Mouse (Mus musculus) MEL (cell line): Measurements from ENCODE around the gene Nsun6. TPM values are rescaled to one million over a fixed set of nuclear protein-coding genes. Genes with fewer than 3 reads are reported as not detected.

Source experiments
- DNase-seq: peaks from one replicate; pipeline ENCODE4 v3.0.0; 2011; ENCODE audit warnings: low read depth, low spot score
- H3K27ac ChIP-seq: 2 replicates; pipeline ENCODE4 v1.5.1; 2012; ENCODE audit warnings: low read depth, mild to moderate bottlenecking, control low read depth, low read length, moderate library complexity; ENCODE audit not compliant: control insufficient read depth
- H3K27me3 ChIP-seq, 2 experiments: fragments of 150-350 bp in 1 of 2; sonication (generic) in 1 of 2; 2 replicates each; pipeline ENCODE4 v1.6.1; 2012; ENCODE audit warnings: low read length in 2 of 2, mild to moderate bottlenecking in 2 of 2, improper control_type of control experiment in 1 of 2, moderate library complexity in 1 of 2; ENCODE audit not compliant: insufficient read depth in 2 of 2, control insufficient read depth in 1 of 2
- H3K36me3 ChIP-seq, 2 experiments: 2 replicates each; pipeline ENCODE4 v1.6.1; 2012 to 2014; ENCODE audit warnings: low read length in 2 of 2, improper control_type of control experiment in 1 of 2, inconsistent platforms in 1 of 2, mild to moderate bottlenecking in 1 of 2; ENCODE audit not compliant: insufficient read depth in 2 of 2, control insufficient read depth in 1 of 2
- H3K4me1 ChIP-seq, 2 experiments: fragments of 150-350 bp in 1 of 2; sonication (generic) in 1 of 2; 2 replicates each; pipeline ENCODE4 v1.6.1; 2012; ENCODE audit warnings: low read length in 2 of 2, improper control_type of control experiment in 1 of 2, mild to moderate bottlenecking in 1 of 2; ENCODE audit not compliant: insufficient read depth in 2 of 2, control insufficient read depth in 1 of 2
- H3K4me3 ChIP-seq, 2 experiments: fragments of 150-350 bp in 1 of 2; sonication (generic) in 1 of 2; 2 replicates each; pipeline ENCODE4 v1.5.1; 2012; ENCODE audit warnings: low read depth in 2 of 2, low read length in 2 of 2, mild to moderate bottlenecking in 2 of 2, moderate library complexity in 2 of 2, control low read depth in 1 of 2, improper control_type of control experiment in 1 of 2; ENCODE audit not compliant: control insufficient read depth in 1 of 2, insufficient read depth in 1 of 2
- H3K79me2 ChIP-seq: 2 replicates; pipeline ENCODE4 v1.6.1; 2012; ENCODE audit warnings: mild to moderate bottlenecking, low read length, moderate library complexity; ENCODE audit not compliant: control insufficient read depth, poor library complexity, insufficient read depth
- H3K9ac ChIP-seq: 2 replicates; pipeline ENCODE4 v1.6.1; 2012; ENCODE audit warnings: low read depth, mild to moderate bottlenecking, control low read depth, low read length, moderate library complexity; ENCODE audit not compliant: control insufficient read depth, poor library complexity, severe bottlenecking
- H3K9me3 ChIP-seq: fragments of 150-350 bp; sonication (generic); replicated peaks from 2 replicates; pipeline ENCODE4 v1.6.1; 2012; ENCODE audit warnings: mild to moderate bottlenecking, low read length, improper control_type of control experiment, moderate library complexity; ENCODE audit not compliant: insufficient read depth
- BHLHE40 ChIP-seq: IDR thresholded peaks from 2 replicates; pipeline ENCODE4 v1.6.1; 2012; ENCODE audit warnings: low read depth, mild to moderate bottlenecking, inconsistent platforms, low read length, improper control_type of control experiment, borderline replicate concordance
- CHD1 ChIP-seq: IDR thresholded peaks from 2 replicates; pipeline ENCODE4 v1.6.1; 2012; ENCODE audit warnings: low read depth, mild to moderate bottlenecking, inconsistent platforms, low read length, improper control_type of control experiment
- CHD2 ChIP-seq: IDR thresholded peaks from 2 replicates; pipeline ENCODE4 v1.6.1; 2011; ENCODE audit warnings: low read length, improper control_type of control experiment
- ETS1 ChIP-seq: IDR thresholded peaks from 2 replicates; pipeline ENCODE4 v1.6.1; 2012; ENCODE audit warnings: low read depth, mild to moderate bottlenecking, inconsistent platforms, low read length, improper control_type of control experiment, moderate library complexity
- GABPA ChIP-seq: IDR thresholded peaks from 2 replicates; pipeline ENCODE4 v1.6.1; 2012; ENCODE audit warnings: low read depth, mild to moderate bottlenecking, inconsistent platforms, low read length, improper control_type of control experiment, moderate library complexity
- GATA1 ChIP-seq: IDR thresholded peaks from 2 replicates; pipeline ENCODE4 v1.6.1; 2011; ENCODE audit warnings: low read depth, low read length, improper control_type of control experiment
- JUND ChIP-seq: IDR thresholded peaks from 2 replicates; pipeline ENCODE4 v1.6.1; 2011; ENCODE audit warnings: low read depth, mild to moderate bottlenecking, improper control_type of control experiment, low read length
- MAX ChIP-seq: IDR thresholded peaks from 2 replicates; pipeline ENCODE4 v1.6.1; 2011; ENCODE audit warnings: low read length, improper control_type of control experiment
- MYB ChIP-seq: IDR thresholded peaks from 2 replicates; pipeline ENCODE4 v1.6.1; 2011; ENCODE audit warnings: mild to moderate bottlenecking, low read depth, low read length, improper control_type of control experiment
- NELFE ChIP-seq: IDR thresholded peaks from 2 replicates; pipeline ENCODE4 v1.6.1; 2011; ENCODE audit warnings: low read depth, low read length, improper control_type of control experiment
- NRF1 ChIP-seq: IDR thresholded peaks from 2 replicates; pipeline ENCODE4 v1.6.1; 2014; ENCODE audit warnings: low read depth, mild to moderate bottlenecking, inconsistent platforms, low read length, improper control_type of control experiment, moderate library complexity; ENCODE audit not compliant: poor library complexity, insufficient read depth, severe bottlenecking
- POLR2A ChIP-seq, 2 experiments: IDR thresholded peaks; 2 replicates each; pipeline ENCODE4 v1.6.1; 2011 to 2012; ENCODE audit warnings: low read length in 2 of 2, mild to moderate bottlenecking in 2 of 2, control low read depth in 1 of 2, improper control_type of control experiment in 1 of 2, low read depth in 1 of 2, moderate library complexity in 1 of 2; ENCODE audit not compliant: control insufficient read depth in 1 of 2, insufficient read depth in 1 of 2, poor library complexity in 1 of 2
- POLR2AphosphoS2 ChIP-seq: IDR thresholded peaks from 2 replicates; pipeline ENCODE4 v1.6.1; 2011; ENCODE audit warnings: low read length, improper control_type of control experiment
- POLR2AphosphoS5 ChIP-seq: IDR thresholded peaks from 2 replicates; pipeline ENCODE4 v1.6.1; 2012; ENCODE audit warnings: low read depth, borderline replicate concordance, mild to moderate bottlenecking, inconsistent platforms, low read length, moderate library complexity, mixed read lengths
- RCOR1 ChIP-seq: IDR thresholded peaks from 2 replicates; pipeline ENCODE4 v1.6.1; 2012; ENCODE audit warnings: low read depth, mild to moderate bottlenecking, inconsistent platforms, low read length, improper control_type of control experiment
- SIN3A ChIP-seq: IDR thresholded peaks from 2 replicates; pipeline ENCODE4 v1.6.1; 2012; ENCODE audit warnings: low read length, improper control_type of control experiment, inconsistent platforms
- TAL1 ChIP-seq: IDR thresholded peaks from 2 replicates; pipeline ENCODE4 v1.6.1; 2012; ENCODE audit warnings: mild to moderate bottlenecking, inconsistent platforms, low read length, moderate library complexity, mixed read lengths
- UBTF ChIP-seq: IDR thresholded peaks from 2 replicates; pipeline ENCODE4 v1.6.1; 2012; ENCODE audit warnings: low read depth, mild to moderate bottlenecking, inconsistent platforms, low read length, improper control_type of control experiment, moderate library complexity, borderline replicate concordance; ENCODE audit not compliant: insufficient read depth
- USF2 ChIP-seq, 2 experiments: IDR thresholded peaks; 2 replicates each; pipeline ENCODE4 v1.6.1; 2011 to 2012; ENCODE audit warnings: improper control_type of control experiment in 2 of 2, low read length in 2 of 2, borderline replicate concordance in 1 of 2, inconsistent platforms in 1 of 2, low read depth in 1 of 2, mild to moderate bottlenecking in 1 of 2; ENCODE audit not compliant: insufficient read depth in 1 of 2
- ZC3H11A ChIP-seq: IDR thresholded peaks from 2 replicates; pipeline ENCODE4 v1.6.1; 2012; ENCODE audit warnings: low read depth, mild to moderate bottlenecking, inconsistent platforms, low read length, improper control_type of control experiment
- ZKSCAN1 ChIP-seq: IDR thresholded peaks from 2 replicates; pipeline ENCODE4 v1.6.1; 2012; ENCODE audit warnings: low read depth, mild to moderate bottlenecking, inconsistent platforms, low read length, improper control_type of control experiment, moderate library complexity
- ZNF384 ChIP-seq: IDR thresholded peaks from 2 replicates; pipeline ENCODE4 v1.6.1; 2012; ENCODE audit warnings: low read depth, mild to moderate bottlenecking, inconsistent platforms, low read length, improper control_type of control experiment
- polyA plus RNA-seq, 2 experiments: library from polyadenylated mRNA; stranded (reverse) in 1 of 2; unstranded in 1 of 2; fragments of >175 nt in 1 of 2; fragments of >200 nt in 1 of 2; gene quantifications; 2 replicates each; pipeline versions ENCODE4 v1.2.1 to v1.2.4; 2012; ENCODE audit warnings: low replicate concordance in 2 of 2, low read depth in 1 of 2; ENCODE audit not compliant: insufficient read length in 2 of 2, insufficient read depth in 1 of 2, missing spikeins in 1 of 2
- total RNA-seq: library from RNA; depleted of rRNA; stranded (reverse); fragments of 300-350 nt; gene quantifications from 2 replicates; pipeline ENCODE4 v1.2.3, GENCODE M21; 2012

Nsun6 gene
- total and polyA plus RNA-seq, 3 experiments, result 5.4 to 6.3 TPM; not detected in 1

DNA sequence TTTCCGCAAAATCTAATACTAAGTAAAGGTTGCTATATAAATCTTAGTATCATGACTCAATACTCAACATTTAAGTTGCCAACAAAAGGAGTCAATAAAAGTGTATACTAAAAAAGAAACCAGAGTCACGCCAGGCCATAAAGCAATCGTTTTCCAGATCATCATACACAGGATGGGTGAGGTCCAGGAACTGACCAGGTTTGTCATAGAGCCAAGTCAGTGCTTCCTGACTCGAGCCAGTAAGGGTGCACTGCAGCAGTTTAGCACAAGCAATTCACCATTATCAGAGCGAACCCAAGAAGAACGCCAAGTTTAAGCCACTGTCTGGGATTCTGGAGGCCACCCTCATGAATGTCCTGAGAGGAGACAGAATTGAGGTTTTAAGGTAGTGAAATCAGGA, 16.2 kb downstream of the Nsun6 start:
- no peak overlapping the region for H3K9ac ChIP-seq
- H3K79me2 ChIP-seq, result no peaks in the 10 kb centered on the region
- DNase-seq, result no peak
- no peaks in the 10 kb centered on the region for H3K4me1 ChIP-seq
- no peak overlapping the region for H3K4me3 ChIP-seq
- no peaks in the 10 kb centered on the region for H3K36me3 ChIP-seq
- H3K27ac ChIP-seq, result no peak overlapping the region
- TF ChIP-seq SIN3A, result no peak
- no peak for TF ChIP-seq POLR2AphosphoS2
- no peak for TF ChIP-seq POLR2A (IDR thresholded peaks at IDR 0.05; ENCODE audit: control insufficient read depth in 1 of 2, insufficient read depth in 1 of 2, low read depth in 1 of 2, low read length in 2 of 2, poor library complexity in 1 of 2)
- no peak for TF ChIP-seq MAX
- TF ChIP-seq NELFE, result no peak
- TF ChIP-seq ETS1, result no peak
- no peak for TF ChIP-seq CHD1
- no peak for TF ChIP-seq GABPA
- no peak for TF ChIP-seq ZC3H11A
- TF ChIP-seq RCOR1, result no peak
- TF ChIP-seq BHLHE40, result no peak
- no peak for TF ChIP-seq JUND
- TF ChIP-seq NRF1, result no peak
- no peak for TF ChIP-seq MYB
- no peaks in the 10 kb centered on the region for H3K27me3 ChIP-seq
- H3K9me3 ChIP-seq, result no peaks in the 10 kb centered on the region

DNA sequence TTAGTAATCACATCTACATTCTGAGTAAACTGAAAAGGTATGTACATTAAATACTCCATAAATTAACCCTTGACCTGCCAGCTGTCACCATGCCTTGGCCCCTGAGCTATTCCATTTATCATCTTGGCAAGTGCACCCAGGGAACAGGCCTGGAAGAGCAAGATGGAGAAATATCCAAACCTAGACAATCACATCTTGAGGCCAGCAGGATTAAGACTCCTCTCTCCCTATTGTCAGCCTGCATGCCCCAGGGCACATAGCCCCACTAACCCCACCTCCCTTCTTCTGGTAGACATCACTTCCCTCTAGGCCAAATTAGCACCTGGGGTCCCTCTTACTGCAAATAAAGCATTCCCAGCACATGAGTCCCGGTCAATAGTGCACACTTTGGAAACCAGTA, 27.1 kb downstream of the Nsun6 start:
- H3K4me1 ChIP-seq, result no peaks in the 10 kb centered on the region
- H3K4me3 ChIP-seq, result no peak overlapping the region
- no peaks in the 10 kb centered on the region for H3K27me3 ChIP-seq
- H3K36me3 ChIP-seq, result no peaks in the 10 kb centered on the region; a peak in 1 of 4 replicates
- TF ChIP-seq UBTF, result no peak
- TF ChIP-seq MYB, result no peak
- no peak for TF ChIP-seq USF2 (IDR thresholded peaks at IDR 0.05; ENCODE audit: borderline replicate concordance in 1 of 2, insufficient read depth in 1 of 2, low read depth in 1 of 2, low read length in 2 of 2)
- no peak for TF ChIP-seq ZKSCAN1
- TF ChIP-seq CHD2, result no peak
- TF ChIP-seq ZNF384, result no peak
- TF ChIP-seq ZC3H11A, result no peak
- no peak for TF ChIP-seq TAL1
- TF ChIP-seq NELFE, result no peak
- TF ChIP-seq GABPA, result no peak
- TF ChIP-seq BHLHE40, result no peak
- TF ChIP-seq MAX, result no peak
- TF ChIP-seq JUND, result no peak
- no peak for TF ChIP-seq GATA1
- TF ChIP-seq POLR2AphosphoS5, result no peak
- no peaks in the 10 kb centered on the region for H3K79me2 ChIP-seq
- no peak for DNase-seq
- H3K9me3 ChIP-seq, result no peaks in the 10 kb centered on the region
- H3K27ac ChIP-seq, result no peak overlapping the region
- no peak overlapping the region for H3K9ac ChIP-seq
